Mouse (Mus musculus): Measurements from ENCODE around the gene Mdga2. TPM values are rescaled to one million over a fixed set of nuclear protein-coding genes. Genes with fewer than 3 reads are reported as not detected.

Gene Mdga2
- total RNA-seq, 2 experiments from 2014 or later: 0.41 to 1.0 TPM

GRCm38 (mm10) chr12:66708334-66708733 is 514.0 kb downstream of the Mdga2 start:
- DNase-seq (ENCODE audit: low spot score in 2 of 2): no peak

- DNase-seq (ENCODE audit: low spot score in 2 of 2): no peak
Measured at GRCm38 (mm10) chr12:66707431-66707830, 514.9 kb downstream of the Mdga2 start.

GRCm38 (mm10) chr12:66705015-66705414 is 517.3 kb downstream of the Mdga2 start:
- DNase-seq (ENCODE audit: low spot score in 2 of 2): no peak

GRCm38 (mm10) chr12:66702781-66703180 is 519.6 kb downstream of the Mdga2 start:
- no peak for DNase-seq (ENCODE audit: low spot score in 2 of 2)

- no peak for DNase-seq (ENCODE audit: low spot score in 2 of 2)
Measured at GRCm38 (mm10) chr12:66679558-66679957, 542.8 kb downstream of the Mdga2 start.

GRCm38 (mm10) chr12:66648605-66649552 is 573.5 kb downstream of the Mdga2 start:
- DNase-seq (ENCODE audit: low spot score in 2 of 2): no peak

GRCm38 (mm10) chr12:66640408-66640807 is 581.9 kb downstream of the Mdga2 start:
- DNase-seq (ENCODE audit: low spot score in 2 of 2): no peak

- DNase-seq (ENCODE audit: low spot score in 2 of 2): no peak
Measured at GRCm38 (mm10) chr12:66619944-66620343, 602.4 kb downstream of the Mdga2 start.

- no peak for DNase-seq (ENCODE audit: low spot score in 2 of 2)
Measured at GRCm38 (mm10) chr12:66591617-66592230, 630.6 kb downstream of the Mdga2 start.

GRCm38 (mm10) chr12:66565396-66565795 is 657.0 kb downstream of the Mdga2 start:
- DNase-seq (ENCODE audit: low spot score in 2 of 2): no peak

GRCm38 (mm10) chr12:66556846-66557245 is 665.5 kb downstream of the Mdga2 start:
- no peak for DNase-seq (ENCODE audit: low spot score in 2 of 2)

GRCm38 (mm10) chr12:66556178-66556820 is 666.0 kb downstream of the Mdga2 start:
- DNase-seq (ENCODE audit: low spot score in 2 of 2): no peak

- no peak for DNase-seq (ENCODE audit: low spot score in 2 of 2)
Measured at GRCm38 (mm10) chr12:66524973-66525372, 697.4 kb downstream of the Mdga2 start.

GRCm38 (mm10) chr12:66499258-66499657 is 723.1 kb downstream of the Mdga2 start:
- no peak for DNase-seq (ENCODE audit: low spot score in 2 of 2)

- DNase-seq (ENCODE audit: low spot score in 2 of 2): no peak
Measured at GRCm38 (mm10) chr12:66470868-66471267, 751.5 kb downstream of the Mdga2 start.

GRCm38 (mm10) chr12:66470243-66470863 is 752.0 kb downstream of the Mdga2 start:
- no peak for DNase-seq (ENCODE audit: low spot score in 2 of 2)

GRCm38 (mm10) chr12:66465516-66465915 is 756.8 kb downstream of the Mdga2 start:
- no peak for DNase-seq (ENCODE audit: low spot score in 2 of 2)

- no peak for DNase-seq (ENCODE audit: low spot score in 2 of 2)
Measured at GRCm38 (mm10) chr12:66443340-66443739, 779.0 kb downstream of the Mdga2 start.

All from gastrocnemius, postnatal 4 days (tissue).